Mouse (Mus musculus) kidney, adult 2 months (tissue): ENCODE measurements around the gene Cdh4. TPM values are rescaled to one million over a fixed set of nuclear protein-coding genes. Genes with fewer than 3 reads are reported as not detected.

Experiments used
- DNase-seq: peaks from one replicate; pipeline ENCODE4 v3.0.0; 2021
- H3K27ac ChIP-seq: fragments of 200-500 bp; 2 replicates; pipeline ENCODE4 v1.5.1; 2012; ENCODE audit warnings: low read depth, low read length, control low read depth, inconsistent platforms; ENCODE audit not compliant: insufficient read depth
- H3K27me3 ChIP-seq: fragments of 200-500 bp; replicated peaks from 2 replicates; pipeline ENCODE4 v1.6.1; 2012; ENCODE audit warnings: mild to moderate bottlenecking, moderate library complexity, low read length, inconsistent platforms; ENCODE audit not compliant: control insufficient read depth, insufficient read depth
- H3K36me3 ChIP-seq: fragments of 200-500 bp; 2 replicates; pipeline ENCODE4 v1.6.1; 2012; ENCODE audit warnings: mild to moderate bottlenecking, moderate library complexity, low read length, inconsistent platforms; ENCODE audit not compliant: control insufficient read depth, insufficient read depth
- H3K4me1 ChIP-seq: fragments of 200-500 bp; 2 replicates; pipeline ENCODE4 v1.6.1; 2011; ENCODE audit warnings: low read length; ENCODE audit not compliant: control insufficient read depth, insufficient read depth
- H3K4me3 ChIP-seq: fragments of 200-500 bp; 2 replicates; pipeline ENCODE4 v1.5.1; 2011; ENCODE audit warnings: mild to moderate bottlenecking, low read depth, low read length, control low read depth; ENCODE audit not compliant: insufficient read depth
- CTCF ChIP-seq: fragments of 200-500 bp; conservative IDR thresholded peaks from 2 replicates; pipeline ENCODE4 v1.5.1; 2011; ENCODE audit warnings: low read depth, mild to moderate bottlenecking, control low read depth, low read length, moderate library complexity, mixed read lengths; ENCODE audit not compliant: insufficient read depth, insufficient read length
- POLR2A ChIP-seq: fragments of 200-500 bp; IDR thresholded peaks from one replicate; pipeline ENCODE4 v1.6.1; 2011; ENCODE audit warnings: low read depth, low read length, control low read depth
- WGBS: fragments of 180-500 bp; shearing (Covaris S2); methylation state at CpG from one replicate; pipeline ENCODE4 v1.1.7; 2018; 5-methylcytosine and 5-hydroxymethylcytosine counted together
- polyA plus RNA-seq: library from polyadenylated mRNA; depleted of rRNA; stranded (reverse); fragments of >200 nt; gene quantifications from 2 replicates; pipeline ENCODE4 v1.2.3, GENCODE M21; 2012

The Cdh4 gene
- polyA plus RNA-seq, 1 experiment: 1.2 TPM

DNA sequence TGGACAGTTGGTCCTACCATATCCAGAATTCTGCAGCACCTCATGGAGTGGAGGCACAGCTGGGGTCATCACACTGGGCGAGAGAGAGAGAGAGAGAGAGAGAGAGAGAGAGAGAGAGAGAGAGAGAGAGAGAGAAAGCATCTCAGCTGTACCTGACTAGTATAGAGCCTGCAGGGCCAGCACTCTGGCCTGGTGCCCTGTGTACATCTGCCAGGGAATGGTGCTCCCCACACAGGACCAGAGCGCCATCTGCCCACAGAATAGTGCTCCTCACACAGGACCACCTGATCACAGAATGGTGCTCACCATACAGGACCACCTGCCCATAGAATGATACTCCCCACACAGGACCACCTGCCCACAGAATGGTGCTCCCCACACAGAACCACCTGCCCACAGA, 322.2 kb downstream of the Cdh4 start:
- DNase-seq: no peak
- no peaks in the 10 kb centered on the region for H3K36me3 ChIP-seq
- H3K4me3 ChIP-seq: no peak overlapping the region
- whole genome bisulfite sequencing: 88% methylated on average over 2 of the region's 2 CpGs
- peaks cover 12% of the 10 kb centered on the region; the same call in 1 of the 2 replicates for H3K4me1 ChIP-seq
- H3K27ac ChIP-seq: no peak overlapping the region
- TF ChIP-seq POLR2A: no peak
- TF ChIP-seq CTCF: no peak
- H3K27me3 ChIP-seq: no peaks in the 10 kb centered on the region

DNA sequence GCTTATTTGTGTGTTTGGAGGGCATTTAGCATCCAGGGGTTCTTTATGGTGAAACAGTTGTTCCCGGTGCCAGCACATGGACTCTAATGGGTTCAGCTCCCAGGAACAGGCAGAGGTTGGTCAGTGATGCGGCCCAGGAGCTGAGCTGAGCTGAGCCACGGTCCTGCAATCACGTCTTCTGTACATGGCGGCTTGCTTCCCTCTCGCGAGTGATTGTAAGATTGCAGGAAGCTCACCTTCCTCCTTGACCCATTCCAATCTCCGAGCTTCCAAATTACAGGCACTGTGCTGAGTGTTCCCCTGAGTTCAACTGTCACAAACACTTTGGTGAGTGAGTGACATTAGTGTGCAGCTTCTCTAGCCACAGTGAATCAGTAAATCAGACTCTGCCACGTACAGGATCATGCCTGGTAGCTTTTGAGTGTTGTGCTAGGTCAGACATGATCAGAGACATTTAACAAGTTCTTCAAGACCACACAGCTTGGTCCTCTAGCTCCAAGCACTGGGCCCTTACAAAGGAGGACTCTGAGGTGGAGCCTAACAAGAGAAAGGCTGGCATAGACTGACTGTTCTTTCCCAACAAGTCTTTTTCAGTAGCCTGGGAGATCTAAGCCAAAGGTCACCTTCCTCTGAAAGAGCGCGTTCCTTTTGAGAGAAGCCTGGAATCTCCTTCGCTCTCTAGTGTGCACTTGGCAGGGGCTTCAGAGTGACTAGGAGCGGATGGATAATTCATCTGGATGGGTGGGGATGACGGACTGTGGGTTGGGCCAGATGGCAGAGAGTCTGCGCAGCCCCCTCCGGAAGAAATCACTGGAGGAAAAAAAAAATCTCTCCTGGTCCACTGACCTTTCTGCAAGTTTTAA, 324.7 kb downstream of the Cdh4 start:
- WGBS: 32% methylated on average over 16 of the region's 16 CpGs

DNA sequence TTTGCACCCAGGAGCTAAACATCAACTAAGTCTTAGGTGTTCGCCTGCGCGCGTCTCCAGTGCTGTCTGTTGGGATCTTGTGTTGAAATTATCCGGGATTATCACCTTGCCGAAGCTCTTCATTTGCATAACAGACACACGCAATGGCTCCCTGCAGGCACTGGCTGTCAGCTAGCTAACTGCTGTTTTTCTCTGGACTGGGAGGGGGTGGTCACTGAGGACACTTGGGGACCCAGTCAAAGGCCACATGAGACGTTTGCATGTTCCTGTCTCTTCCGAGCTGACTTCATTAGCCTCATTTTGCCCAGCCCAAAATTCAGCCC, 325.3 kb downstream of the Cdh4 start:
- 15% methylated on average over 9 of the region's 9 CpGs for WGBS
- Histone ChIP-seq H3K27ac (no peak overlapping the region), H3K36me3 (no peaks in the 10 kb centered on the region), H3K4me1 (peaks cover 12% of the 10 kb centered on the region; the same call in 1 of the 2 replicates), H3K27me3 (no peaks in the 10 kb centered on the region), H3K4me3 (no peak overlapping the region)
- no peak for DNase-seq
- TF ChIP-seq CTCF: no peak
- TF ChIP-seq POLR2A: no peak

More for the DNA sequence above, 324.7 kb downstream of the Cdh4 start:
- no peak overlapping the region for H3K4me3 ChIP-seq
- H3K27me3 ChIP-seq: no peaks in the 10 kb centered on the region
- no peak for TF ChIP-seq POLR2A
- TF ChIP-seq CTCF: no peak
- H3K4me1 ChIP-seq: peaks cover 12% of the 10 kb centered on the region; the same call in 1 of the 2 replicates
- H3K36me3 ChIP-seq: no peaks in the 10 kb centered on the region
- no peak overlapping the region for H3K27ac ChIP-seq
- DNase-seq: peak; percentile 64

DNA sequence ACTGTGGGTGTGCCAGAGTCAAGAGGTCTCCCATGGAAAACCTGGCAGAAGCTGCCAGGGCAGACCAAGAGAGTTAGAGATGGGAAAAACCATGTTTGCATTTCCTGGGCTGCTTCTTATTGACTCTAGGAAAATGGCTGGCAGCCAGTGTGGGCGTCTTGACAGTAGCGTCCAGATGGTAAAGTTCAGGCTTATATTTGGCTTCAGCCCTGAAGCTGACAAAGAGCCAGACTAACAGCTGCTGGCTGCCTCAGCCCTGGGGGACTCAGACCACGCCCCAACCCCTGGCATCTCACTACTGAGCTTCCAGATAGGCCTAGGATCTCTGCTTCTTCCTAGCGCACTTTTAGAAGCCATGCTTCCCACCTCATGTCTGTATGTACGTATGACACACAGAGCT, 326.9 kb downstream of the Cdh4 start:
- no peaks in the 10 kb centered on the region for H3K27me3 ChIP-seq
- no peaks in the 10 kb centered on the region for H3K36me3 ChIP-seq
- H3K27ac ChIP-seq: no peak overlapping the region
- H3K4me1 ChIP-seq: peaks cover 13% of the 10 kb centered on the region
- DNase-seq: peak; percentile 14
- no peak overlapping the region for H3K4me3 ChIP-seq
- 54% methylated on average over 5 of the region's 5 CpGs for WGBS
- TF ChIP-seq POLR2A (no peak), CTCF (no peak)

DNA sequence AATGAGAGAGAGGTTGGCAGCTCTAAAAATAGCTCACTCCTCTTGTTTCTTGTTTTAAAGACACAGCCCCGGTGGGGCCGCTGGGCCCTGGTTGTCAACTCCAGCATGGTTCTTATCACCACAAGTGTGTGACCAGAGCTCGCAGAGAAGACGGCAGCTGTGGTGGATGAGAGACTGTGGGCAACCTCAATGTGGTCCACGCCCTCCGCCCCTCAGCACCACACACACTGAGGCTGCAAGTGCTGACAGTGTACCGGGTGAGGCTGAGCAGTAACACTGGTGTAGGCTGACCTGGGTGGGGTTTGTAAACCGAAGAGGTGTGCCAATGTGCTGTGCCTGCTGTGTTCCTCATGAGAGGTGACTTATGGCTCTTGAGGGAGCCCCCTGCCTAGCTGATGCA, 327.7 kb downstream of the Cdh4 start:
- Histone ChIP-seq H3K4me1 (peaks cover 17% of the 10 kb centered on the region), H3K27me3 (no peaks in the 10 kb centered on the region), H3K36me3 (no peaks in the 10 kb centered on the region), H3K27ac (no peak overlapping the region), H3K4me3 (no peak overlapping the region)
- no peak for DNase-seq
- 76% methylated on average over 8 of the region's 8 CpGs for WGBS
- TF ChIP-seq CTCF: no peak

DNA sequence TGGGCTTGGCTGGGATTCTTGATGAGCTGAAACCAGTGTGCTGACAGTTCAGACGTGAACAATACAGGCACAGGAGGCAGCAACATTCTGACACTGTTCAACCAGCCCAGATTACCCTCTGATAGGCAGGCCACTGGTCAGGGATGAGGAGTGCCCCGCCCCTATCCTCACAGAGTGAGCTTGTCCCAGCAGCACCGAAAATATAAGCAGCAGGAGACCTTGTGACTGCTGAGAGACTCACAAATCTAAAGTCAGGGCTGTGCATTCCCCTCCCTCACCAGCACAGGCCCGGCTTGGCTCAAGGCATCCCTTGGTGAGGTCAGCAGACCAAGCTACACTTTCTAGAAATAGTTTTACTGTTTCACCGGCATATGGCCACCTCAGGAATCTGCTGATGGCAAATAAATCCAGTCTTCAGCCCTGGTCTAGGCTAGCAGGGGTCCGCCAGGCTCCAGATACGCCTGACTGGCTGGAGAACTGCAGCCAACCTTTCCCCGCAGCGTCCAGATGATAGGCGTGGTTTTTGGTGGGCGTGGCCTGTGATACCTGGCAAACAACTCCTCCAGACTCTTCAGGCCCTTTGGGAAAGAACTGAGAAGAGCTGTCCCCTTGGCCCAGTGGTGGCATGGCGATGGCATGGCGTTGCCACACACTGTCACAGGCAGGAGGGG, 332.3 kb downstream of the Cdh4 start:
- 12% methylated on average over 13 of the region's 13 CpGs for WGBS
- no peak overlapping the region for H3K4me3 ChIP-seq
- peak; percentile 78 for DNase-seq
- no peaks in the 10 kb centered on the region for H3K36me3 ChIP-seq
- no peak for TF ChIP-seq CTCF
- no peak for TF ChIP-seq POLR2A
- H3K27me3 ChIP-seq: no peaks in the 10 kb centered on the region
- peaks cover 5% of the 10 kb centered on the region for H3K4me1 ChIP-seq
- H3K27ac ChIP-seq: no peak overlapping the region

DNA sequence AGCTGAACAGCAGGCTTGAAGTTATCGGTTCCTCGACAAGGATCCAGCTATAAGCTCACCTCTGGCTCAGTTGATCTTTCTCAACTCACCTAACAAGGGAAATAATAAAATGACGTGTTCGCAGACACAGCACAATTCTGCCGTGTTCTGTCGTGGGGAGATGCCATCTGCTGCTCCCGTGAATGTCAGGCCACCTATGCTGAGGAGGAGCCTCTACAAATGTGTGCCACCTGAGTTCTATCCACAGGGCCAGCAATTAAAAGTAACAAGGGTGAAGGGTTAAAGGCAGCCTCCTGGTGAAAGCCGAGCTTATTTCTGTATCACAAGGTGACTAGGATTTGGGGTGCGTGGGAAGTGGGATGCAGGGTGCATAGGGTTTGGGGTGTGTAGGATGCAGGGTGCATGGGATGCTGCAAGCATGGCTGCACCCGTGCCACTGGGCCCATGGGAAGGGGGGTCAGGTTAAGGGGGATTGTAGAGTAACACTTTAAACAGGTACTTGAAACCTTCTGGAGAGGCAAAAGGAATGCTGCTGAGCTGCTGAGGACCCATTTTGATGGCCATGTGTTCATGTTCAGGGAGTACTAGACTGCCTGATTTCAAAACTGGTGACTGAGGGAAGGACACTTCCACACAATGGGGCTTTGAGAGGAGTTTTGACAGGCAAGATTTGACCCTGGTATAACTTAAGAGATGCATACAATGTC, 333.9 kb downstream of the Cdh4 start:
- no peaks in the 10 kb centered on the region for H3K36me3 ChIP-seq
- peaks cover 5% of the 10 kb centered on the region for H3K4me1 ChIP-seq
- 75% methylated on average over 10 of the region's 10 CpGs for whole genome bisulfite sequencing
- no peaks in the 10 kb centered on the region for H3K27me3 ChIP-seq
- DNase-seq: no peak
- H3K27ac ChIP-seq: no peak overlapping the region
- no peak overlapping the region for H3K4me3 ChIP-seq
- no peak for TF ChIP-seq CTCF
- TF ChIP-seq POLR2A: no peak
